Mouse (Mus musculus): Measurements from ENCODE around the gene Txnrd1.

Gene Txnrd1

GRCm38 (mm10) chr10:82924750-82925149 lies 91.0 kb downstream of the Txnrd1 start:
- no peak for DNase-seq

- DNase-seq: no peak
Observed at GRCm38 (mm10) chr10:82925624-82926023, 91.9 kb downstream of the Txnrd1 start.

GRCm38 (mm10) chr10:82935018-82935633 lies 101.4 kb downstream of the Txnrd1 start:
- DNase-seq: no peak

- no peak for DNase-seq
Observed at GRCm38 (mm10) chr10:82935774-82936173, 102.0 kb downstream of the Txnrd1 start.

Measured in right cerebral cortex, postnatal 4 days (tissue).